Mouse (Mus musculus) R1 (cell line): ENCODE measurements at regions not wholly inside any gene's neighbourhood (a gene's known extent, or its start where the extent isn't known, plus 50 kb on each side); places are given as distances from the start of the nearest gene placed in this dataset.
A peak's percentile ranks its signal among the peaks of the same experiment; 100 is the strongest.

Source experiments
- DNase-seq: peaks from one replicate; pipeline ENCODE4 v3.0.0-alpha.2; 2018; ENCODE audit warnings: low read depth, low spot score

DNA sequence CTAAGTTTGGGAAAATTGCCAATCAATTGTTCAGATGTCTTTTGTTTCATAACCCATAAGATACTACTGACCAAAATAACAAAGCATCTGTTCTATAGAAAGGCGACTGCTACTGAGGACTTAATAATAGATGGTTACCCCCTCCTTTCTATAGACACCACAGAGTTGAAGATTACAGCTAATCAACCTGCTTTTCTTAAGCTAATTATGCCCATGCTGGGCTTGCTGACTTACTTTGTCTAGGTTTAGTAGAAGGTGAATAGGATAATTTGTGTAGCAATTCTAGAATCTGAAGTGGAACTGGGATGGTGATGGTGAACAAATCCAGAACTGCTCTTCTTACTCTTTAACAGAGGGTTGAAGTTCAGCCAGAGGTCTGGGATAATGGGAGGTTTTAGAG is 53.8 kb upstream of the Tbx18 start:
- peak; percentile 37 for DNase-seq

DNA sequence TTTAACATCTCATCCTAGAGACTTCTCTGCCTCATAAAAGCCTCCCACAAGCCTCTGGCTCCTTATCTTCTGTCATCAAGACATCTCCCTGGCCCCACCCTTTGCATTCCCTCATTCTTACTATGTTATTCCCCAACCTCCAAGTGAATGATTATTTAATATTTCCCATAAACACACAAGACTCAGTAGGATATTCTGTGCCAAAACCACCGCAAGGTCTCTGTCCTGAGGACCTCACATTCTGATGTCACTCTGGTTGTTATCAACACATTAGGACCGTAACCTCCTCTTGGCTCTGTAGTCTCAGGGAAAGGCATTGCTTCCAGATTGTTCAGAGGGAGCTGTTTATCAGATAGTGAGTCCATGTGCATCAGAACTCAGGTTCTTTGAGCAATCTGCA is 80.7 kb upstream of the Tbx18 start:
- DNase-seq, result no peak

DNA sequence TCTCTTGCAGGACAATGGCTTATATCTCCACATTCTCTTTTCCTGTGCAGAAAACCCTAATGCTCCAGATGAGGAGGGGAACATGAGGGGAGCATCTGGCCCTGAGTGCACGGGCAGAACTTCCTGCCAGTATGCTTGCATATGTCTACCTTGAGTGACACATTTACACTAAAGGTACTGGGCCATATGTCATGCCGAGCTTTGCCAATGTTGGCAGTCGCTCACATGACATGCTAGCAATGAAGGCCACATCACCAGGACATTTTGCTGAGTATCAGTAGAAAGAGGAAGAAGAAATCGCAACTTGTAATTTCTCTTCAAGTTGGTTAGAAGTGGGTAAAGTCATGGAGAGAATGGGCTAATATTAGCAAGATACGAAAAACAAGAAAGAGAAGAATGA is 91.2 kb upstream of the Tbx18 start:
- no peak for DNase-seq

DNA sequence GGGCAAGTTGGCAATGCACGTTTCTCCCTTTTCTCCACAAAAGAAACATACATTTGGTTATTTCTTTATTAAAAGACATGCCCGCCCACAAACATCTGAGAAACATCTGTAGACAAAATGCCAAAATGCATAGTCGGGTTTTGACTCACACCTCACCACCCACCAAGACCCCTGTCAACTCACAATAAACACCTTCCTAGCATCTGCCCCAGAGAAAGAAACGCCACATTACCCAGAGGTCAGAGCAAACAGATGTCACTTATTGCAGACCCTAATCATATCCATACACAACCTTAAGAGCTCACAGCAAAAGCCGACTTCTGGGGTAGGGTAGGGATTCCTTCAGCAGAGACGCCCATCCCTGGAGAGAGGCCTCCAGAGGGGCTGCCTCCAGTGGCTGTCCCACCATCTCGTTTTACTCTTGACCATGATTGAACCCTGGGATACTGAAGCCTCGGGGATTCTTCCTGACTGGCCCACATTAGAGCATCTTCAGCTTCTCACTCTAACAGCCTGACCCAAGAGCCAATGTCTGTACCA is 93.7 kb upstream of the Tbx18 start:
- DNase-seq, result no peak

DNA sequence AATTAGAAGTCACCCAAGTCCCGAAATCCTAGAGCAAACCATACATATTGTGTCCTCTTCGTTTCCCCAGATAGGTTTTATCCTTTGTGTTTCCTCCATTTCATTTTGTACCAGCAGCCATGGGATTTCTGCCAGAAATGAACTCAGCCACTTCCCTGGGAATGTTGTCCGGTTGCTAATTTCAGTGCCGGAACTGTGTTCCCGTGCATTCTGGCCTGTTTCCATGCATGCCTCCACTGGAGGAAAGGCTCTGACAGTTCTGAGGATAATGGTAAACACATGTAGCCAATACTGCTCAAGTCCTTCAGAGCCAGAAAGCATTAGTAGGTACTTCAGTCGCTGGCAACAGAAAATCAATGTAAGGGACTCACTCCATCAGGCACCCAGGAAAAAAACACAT is 112.8 kb upstream of the Tbx18 start:
- DNase-seq, result no peak

DNA sequence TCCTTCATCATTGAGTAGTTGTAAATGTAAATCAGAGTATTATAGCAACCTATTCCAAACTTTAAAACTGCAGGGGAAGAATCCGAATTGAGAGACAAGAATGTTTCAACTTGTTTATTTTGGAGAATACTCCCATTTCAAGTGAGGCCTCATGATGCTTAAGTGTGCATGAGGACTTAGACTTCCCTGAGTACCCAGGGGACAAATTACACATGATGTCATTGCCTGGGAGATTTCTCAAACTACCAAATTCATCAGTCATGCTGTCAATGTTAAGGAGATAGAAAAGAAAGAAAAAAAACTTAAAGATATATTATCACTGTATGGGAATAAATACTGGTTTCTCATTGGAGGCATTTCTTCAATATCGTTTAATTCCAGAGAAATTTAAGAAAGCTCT is 113.4 kb upstream of the Tbx18 start:
- DNase-seq, result no peak

DNA sequence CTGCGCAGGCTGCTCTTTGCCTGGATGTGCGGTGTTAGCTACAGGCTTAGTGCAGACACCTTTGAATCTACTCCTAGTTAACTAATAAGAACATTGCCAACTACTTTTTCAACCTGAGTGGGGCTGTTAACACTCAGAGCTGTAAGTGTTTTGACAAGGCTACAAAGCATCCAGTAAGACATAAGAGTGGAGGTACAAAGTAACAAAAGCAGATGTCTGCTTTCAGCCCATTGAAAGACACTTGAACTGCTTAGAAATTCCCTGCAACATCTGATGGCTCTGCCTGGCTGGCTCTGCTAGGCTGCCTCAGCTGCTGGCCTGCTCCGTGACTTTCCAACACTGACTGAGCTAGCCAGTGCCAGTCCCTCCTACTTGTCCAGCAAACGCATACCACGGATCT is 117.8 kb upstream of the Tbx18 start:
- no peak for DNase-seq

DNA sequence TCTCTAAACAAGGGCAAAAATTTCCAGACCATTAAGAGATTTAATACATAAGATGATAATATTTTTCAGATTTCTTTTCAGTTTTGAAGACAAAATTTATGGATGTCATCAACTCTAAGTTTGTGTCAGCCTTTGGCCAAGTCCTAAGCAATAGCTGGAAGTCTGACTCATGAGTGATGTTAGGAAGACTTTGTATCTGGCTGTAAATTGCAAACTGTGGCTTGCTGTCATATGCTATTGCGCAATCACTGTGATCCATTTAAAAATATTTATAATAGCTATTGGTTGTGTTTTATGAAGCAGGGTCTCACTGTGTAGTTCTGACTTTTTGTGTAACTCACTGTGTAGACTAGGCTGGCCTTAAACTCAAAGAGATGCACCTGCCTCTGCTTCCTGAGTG is 119.1 kb upstream of the Tbx18 start:
- DNase-seq, result no peak

DNA sequence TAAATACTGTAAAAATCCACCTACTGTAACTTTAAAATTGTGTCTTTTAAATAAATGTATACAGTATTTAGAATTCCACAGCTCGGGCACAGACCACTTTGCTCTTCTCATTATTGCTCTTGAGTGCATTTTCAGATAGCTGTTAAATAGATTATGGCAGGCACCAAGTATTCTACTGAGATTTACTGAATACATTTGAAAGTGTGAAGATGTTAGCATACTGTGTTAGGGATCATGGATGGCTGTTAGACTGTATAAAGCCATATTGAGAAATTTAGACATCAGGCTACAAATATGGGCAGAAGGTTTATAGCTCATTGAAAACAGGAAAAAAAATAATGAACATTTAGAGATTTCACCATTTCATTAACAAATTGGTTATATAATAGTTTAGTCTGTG is 130.5 kb upstream of the Tbx18 start:
- no peak for DNase-seq

DNA sequence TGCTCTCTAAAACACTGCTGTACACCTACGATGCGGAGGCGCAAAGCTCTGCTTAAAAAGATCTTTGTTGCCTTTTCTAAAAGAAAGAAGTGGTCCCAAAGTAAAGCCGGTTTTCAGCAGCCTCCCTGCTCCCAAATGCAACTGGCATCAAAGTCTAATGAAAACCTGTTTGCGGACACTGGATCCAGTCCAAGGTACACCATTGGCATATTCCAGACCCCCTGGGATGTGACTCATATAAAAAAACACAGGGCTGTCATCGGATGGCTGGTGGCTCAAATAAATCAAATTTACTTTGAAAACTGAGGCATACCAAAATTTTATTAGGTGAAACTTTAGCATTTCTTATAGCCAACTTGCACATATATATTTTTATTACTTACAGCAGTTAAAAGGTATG is 134.2 kb upstream of the Tbx18 start:
- no peak for DNase-seq

DNA sequence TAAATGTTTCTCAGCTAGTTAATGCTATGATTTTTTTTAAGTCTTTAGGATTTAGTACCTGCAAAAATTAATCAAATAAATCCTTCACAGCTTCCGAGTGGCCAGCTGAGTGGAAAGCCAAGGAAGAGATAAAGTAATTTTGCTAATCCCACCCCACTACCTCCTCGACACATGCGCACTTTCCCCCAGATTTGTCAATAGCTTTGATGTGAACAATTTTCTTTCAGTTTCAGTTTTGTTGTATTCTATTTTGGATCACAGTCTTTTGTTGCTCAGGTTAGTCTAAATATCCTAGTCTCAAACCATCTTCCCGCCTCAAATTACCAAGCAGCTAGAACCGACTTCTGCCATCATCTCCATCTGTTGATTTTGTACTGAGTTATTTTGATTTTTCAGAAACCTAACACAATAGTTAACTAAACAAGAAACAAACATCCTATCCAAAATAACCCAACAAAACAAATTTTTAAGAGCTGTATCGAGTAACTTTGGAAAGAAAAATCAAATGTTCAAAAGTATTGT is 141.4 kb upstream of the Tbx18 start:
- no peak for DNase-seq

DNA sequence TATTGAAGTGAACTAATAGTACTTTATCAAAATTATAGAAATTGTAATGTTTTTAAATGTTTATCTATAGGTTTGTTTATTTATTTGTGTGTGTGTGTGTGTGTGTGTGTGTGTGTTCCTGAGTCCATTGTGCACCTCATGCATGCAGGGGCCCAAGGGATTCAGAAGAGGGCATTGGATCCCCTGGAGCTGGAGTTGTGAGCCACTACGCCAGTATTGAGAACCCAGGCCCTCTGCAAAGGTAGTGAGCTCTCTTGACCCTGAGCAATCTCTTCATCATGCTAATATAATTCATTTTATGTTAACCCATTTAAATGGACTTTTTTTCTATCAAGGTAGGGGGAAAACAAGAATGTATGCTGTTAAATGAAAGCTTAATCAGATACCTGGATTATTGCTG is 151.5 kb upstream of the Tbx18 start:
- no peak for DNase-seq

DNA sequence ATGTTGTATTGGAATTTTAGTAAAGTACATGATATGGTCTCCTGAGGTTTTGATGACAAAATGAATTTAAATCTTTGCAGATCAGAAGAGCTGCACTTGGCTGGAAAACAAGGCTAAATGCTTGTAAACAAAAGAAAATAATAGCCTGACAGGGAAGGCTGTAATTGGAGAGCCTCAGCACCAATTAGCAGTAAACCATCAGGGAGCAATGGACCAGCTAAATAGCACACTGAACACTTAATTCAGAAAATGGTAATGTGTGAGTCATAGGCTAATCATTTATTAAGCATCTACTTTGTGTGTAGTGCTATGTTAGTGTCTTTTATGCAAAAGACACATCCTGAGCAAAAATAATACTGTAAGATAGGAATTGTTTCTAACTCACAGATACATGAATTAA is 152.0 kb upstream of the Tbx18 start:
- no peak for DNase-seq

DNA sequence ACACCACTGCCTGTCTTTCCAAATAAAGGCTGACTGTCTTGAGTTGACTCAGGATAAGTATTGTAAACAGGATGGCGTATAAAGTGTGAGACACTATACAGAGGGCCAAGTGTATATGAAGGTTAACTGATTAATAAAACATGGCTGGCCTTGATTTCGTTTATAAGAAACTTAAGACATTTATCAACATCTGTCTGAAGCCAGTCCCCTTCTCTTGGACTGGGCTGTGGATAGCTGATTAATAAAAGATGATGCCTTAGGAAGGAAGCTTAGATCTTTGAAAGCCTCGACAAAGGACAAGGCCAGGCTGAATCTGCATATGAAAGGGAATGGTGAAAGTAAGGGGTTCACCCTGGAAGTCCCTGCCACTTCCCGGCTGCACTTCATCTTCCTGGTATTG is 163.0 kb upstream of the Tbx18 start:
- peak; percentile 81 for DNase-seq

DNA sequence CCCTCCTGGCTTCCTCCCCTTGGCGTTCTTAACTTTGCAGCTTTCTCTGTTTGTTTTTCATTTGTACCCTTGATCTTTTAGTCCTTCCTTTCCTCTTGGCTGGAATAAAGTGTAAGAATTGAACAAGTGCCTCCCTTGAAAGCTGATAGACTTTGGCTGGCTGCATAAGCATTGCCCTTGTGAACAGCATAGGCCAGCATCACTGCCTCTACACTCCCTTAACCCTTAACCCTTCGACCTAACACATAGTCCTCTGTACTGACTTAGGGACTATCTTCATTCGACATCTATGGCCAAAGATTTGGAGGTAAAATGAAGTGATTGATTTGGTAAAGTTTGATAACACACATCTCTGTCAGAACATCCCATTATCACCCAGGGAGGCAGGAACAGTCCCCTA is 163.5 kb upstream of the Tbx18 start:
- DNase-seq, result no peak

DNA sequence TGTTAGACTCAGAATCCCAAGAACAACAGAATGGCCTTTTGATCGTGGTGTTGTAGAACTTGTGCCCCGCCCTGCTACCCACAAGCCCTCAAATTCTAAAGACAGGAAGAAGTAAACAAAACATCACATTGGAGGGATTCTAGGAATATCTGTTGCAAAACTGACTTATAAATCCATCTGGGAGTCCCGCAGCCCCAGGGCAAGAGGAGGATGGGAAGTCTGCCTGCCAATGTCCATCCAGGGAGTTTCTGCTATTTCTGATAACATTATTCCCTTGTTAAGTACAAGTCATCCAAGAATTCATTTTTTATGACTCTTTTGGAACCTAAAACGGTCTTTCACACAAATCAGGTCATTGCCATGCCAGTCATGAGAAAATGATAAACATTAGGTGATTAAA is 164.5 kb upstream of the Tbx18 start:
- no peak for DNase-seq

DNA sequence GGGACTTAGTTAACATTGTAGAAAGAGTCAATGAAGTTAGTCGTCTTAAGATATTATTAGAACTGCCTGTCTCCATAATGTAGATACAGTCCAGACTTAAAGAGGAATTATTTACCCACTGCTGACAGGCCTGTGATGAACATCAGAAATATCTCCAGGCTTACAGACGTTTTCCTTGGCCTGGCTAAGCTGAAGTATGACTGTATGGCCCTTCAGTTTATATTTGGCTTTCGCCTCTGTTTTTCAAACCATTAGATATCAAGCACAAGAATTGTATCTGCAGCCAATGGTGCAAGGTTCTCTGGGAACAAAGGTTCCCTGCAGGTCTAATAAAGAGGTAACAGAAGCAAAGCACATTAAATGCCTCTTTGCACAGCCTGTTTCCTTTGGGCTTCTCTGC is 166.3 kb upstream of the Tbx18 start:
- DNase-seq, result no peak

DNA sequence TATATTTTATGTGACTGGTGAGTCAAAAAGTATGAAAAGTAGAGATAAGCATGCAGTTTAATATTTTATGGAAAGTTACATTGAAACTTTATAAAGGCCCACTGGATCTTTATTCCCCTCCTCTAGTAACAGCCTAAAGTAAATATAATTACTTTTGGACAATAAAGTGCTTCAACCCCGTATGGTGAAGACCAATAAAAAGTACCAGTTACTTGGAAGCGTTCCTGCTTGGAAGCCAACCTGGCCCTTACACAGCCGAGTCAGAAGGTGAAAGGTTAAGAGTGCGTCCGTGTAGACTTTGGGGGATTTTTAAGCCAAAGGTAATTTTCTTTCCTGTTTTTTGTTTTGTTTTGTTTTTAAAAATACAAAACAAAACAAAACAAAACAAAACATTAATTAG is 168.3 kb upstream of the Tbx18 start:
- no peak for DNase-seq

DNA sequence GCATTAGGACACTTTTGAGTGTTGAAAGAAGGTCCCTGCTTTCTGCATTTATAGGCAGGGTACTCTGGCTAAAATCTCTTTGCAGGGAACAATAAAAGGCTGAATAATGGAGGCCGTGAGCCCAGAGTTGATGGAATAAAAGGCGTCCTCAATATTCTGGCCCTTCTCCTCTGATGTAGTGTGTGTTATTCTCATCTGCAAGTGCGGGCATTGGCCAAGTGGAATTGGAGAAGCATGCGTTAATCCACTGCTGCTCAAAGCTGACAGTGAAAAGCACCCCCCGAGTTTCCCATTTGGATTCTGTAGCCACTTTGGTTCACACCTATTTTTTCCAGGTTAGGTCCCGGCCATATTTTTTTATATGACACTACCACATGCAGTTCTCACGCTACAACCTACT is 168.7 kb upstream of the Tbx18 start:
- DNase-seq, result no peak

DNA sequence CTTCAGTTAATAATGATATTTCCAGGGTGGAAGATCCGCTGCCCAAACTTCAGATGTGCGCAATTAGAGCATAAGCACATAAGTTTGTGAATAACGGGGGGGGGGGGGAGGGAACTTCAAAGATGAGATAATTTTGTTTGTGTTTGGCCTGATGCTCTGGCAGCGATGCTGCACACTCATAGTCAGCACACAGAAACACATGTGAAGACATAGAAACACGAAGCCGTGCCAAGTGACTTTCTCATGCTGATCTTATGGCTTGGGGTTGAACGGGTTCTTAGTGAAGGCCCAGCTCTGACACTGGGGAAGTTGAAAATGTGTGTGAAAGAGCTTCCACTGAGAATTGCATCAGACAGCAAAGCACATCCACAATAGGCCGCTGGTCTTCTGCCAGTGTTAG is 190.2 kb upstream of the Tbx18 start:
- no peak for DNase-seq

DNA sequence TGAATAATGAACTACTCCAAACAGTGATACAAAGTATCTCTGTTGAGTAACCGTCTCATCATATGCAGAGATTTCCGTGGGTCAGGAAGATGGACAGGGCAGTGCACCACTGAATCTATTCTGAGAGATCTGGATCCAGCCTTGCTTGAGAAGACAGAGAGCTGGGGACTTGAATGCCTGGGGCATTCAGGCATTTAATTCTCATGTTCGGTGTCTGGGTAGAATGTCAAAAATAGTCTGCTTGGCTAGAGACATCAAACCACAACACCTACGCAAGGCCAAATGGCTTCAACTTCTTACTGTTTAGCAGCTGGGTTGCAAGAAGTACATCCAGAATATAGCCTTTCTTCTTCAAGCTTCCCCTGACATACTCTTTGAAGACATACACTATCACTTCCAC is 194.1 kb upstream of the Tbx18 start:
- DNase-seq, result no peak

DNA sequence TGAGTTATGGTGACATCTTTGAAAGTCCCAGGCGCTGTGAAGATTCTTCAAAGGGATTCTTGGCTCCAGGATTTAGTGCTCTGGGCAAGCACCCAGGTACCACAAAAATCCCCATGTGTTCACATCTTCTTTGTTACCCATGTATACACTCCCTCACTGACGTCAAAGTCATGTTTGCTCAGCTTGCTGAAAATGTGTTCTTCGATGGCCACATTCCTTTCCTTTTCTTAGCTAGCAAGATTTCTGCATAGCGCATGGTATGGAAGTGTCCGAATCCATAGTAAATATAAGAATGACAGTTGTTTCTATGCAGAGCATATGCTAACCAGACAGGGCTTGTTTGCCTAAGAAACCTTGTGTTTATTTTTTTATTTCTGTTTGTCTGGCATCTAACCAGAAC is 202.2 kb upstream of the Tbx18 start:
- DNase-seq, result no peak

DNA sequence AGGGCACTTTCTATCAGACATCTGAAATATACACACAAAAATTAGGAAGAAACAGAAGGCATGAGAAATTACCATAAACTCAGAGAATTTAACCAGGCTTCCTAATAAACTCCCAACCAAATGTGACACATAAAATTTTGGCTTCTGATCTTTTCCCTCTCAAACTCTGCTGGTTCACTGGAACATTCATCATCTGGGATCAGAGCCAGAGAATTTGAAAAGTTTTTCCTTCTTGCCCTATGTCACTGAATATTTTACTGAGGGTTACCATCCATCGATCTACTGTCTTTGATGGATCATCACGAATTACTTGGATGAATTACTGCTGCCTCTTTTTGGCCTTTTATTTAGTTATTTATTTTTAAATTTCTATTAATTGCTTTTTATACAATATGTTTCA is 221.4 kb upstream of the Tbx18 start:
- DNase-seq, result no peak

DNA sequence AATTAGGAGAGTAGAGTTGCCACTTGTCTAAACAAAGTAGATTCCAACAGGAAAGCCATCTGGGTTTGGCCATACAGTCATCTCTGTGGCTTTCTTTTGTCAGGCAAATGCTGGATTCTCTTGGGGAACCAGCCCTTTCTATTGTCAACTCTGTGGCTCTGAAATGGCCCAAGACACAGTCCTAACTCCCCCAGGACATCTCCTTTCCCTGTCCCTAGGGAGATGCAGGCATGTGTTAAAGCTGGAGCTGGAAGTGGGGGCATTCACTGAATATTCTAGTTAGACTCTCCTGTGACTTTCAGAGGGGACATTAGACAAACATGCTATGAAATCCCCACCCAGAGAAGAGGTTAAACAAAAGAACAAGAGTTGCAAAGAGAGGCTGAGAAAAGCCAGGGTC is 223.9 kb upstream of the Tbx18 start:
- DNase-seq, result peak; percentile 46

DNA sequence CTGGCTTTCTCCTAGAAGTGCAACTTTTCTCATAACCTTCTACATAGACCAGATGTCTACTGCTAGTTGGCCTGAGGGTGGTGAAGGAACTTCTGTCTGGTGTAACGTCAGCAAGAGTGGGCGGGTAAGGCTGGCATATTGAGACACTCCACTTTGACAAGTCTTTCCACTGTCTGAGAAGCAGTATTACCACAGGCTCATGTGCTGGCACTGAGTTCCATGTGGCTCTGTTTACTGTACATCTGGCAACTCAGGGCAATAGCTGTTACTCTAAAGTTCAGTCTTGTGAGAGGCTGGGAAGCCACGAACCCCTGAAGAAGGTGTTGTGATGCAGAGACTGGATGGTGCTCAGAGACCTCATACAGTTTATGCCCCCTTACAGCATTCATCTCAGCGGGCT is 230.7 kb upstream of the Tbx18 start:
- no peak for DNase-seq
